Mouse (Mus musculus) kidney, embryonic 14.5 days (tissue): ENCODE data around the gene Spaar. TPM values are rescaled to one million over a fixed set of nuclear protein-coding genes. Genes with fewer than 3 reads are reported as not detected.

Experiments
- ATAC-seq: fragments of 200-750 bp; cut with Nextera tagmentation; 2 replicates; pipeline ENCODE4 v1.8.0; 2017; ENCODE audit warnings: moderate number of reproducible peaks, mild to moderate bottlenecking, moderate TSS enrichment, moderate library complexity; ENCODE audit not compliant: low FRiP score, low TSS enrichment
- H3K27ac ChIP-seq: fragments of 300-500 bp; sonication (generic); 2 replicates; pipeline ENCODE4 v1.5.1; 2014; ENCODE audit warnings: low read depth, mild to moderate bottlenecking, low read length, moderate library complexity, mixed read lengths
- H3K27me3 ChIP-seq: fragments of 300-500 bp; sonication (generic); 2 replicates; pipeline ENCODE4 v1.6.1; 2014; ENCODE audit warnings: mild to moderate bottlenecking, low read length; ENCODE audit not compliant: control insufficient read depth, insufficient read depth
- H3K36me3 ChIP-seq: fragments of 300-500 bp; sonication (generic); 2 replicates; pipeline ENCODE4 v1.6.1; 2014; ENCODE audit warnings: low read length, mixed read lengths; ENCODE audit not compliant: control insufficient read depth, insufficient read depth
- H3K4me1 ChIP-seq: fragments of 300-500 bp; sonication (generic); 2 replicates; pipeline ENCODE4 v1.6.1; 2014; ENCODE audit warnings: low read length, mixed read lengths; ENCODE audit not compliant: control insufficient read depth, insufficient read depth
- H3K4me2 ChIP-seq: fragments of 300-500 bp; sonication (generic); replicated peaks from 2 replicates; pipeline ENCODE4 v1.6.1; 2014; ENCODE audit warnings: low read depth, mild to moderate bottlenecking, low read length
- H3K4me3 ChIP-seq: fragments of 300-500 bp; sonication (generic); 2 replicates; pipeline ENCODE4 v1.5.1; 2014; ENCODE audit warnings: mild to moderate bottlenecking, low read length
- H3K9ac ChIP-seq: fragments of 300-500 bp; sonication (generic); 2 replicates; pipeline ENCODE4 v1.6.1; 2014; ENCODE audit warnings: low read depth, mild to moderate bottlenecking, low read length, moderate library complexity
- H3K9me3 ChIP-seq: fragments of 300-500 bp; sonication (generic); 2 replicates; pipeline ENCODE4 v1.6.1; 2016; ENCODE audit warnings: low read length; ENCODE audit not compliant: control insufficient read depth
- WGBS: fragments of 180-500 bp; shearing (Covaris S2); extraction: QIAGEN DNeasy Blood & Tissue Kit; methylation state at CpG from one replicate; pipeline ENCODE4 v1.1.7; 2014; 5-methylcytosine and 5-hydroxymethylcytosine counted together
- polyA plus RNA-seq: library from polyadenylated mRNA; unstranded; fragments of >200 nt; fragmentation: Nextera tagmentation; extraction: Ambion mirVana; gene quantifications from 2 replicates; pipeline ENCODE4 v1.2.1, GENCODE M21; 2014

Spaar gene
- polyA plus RNA-seq, 1 experiment from 2014 or later = 0.14 TPM

DNA sequence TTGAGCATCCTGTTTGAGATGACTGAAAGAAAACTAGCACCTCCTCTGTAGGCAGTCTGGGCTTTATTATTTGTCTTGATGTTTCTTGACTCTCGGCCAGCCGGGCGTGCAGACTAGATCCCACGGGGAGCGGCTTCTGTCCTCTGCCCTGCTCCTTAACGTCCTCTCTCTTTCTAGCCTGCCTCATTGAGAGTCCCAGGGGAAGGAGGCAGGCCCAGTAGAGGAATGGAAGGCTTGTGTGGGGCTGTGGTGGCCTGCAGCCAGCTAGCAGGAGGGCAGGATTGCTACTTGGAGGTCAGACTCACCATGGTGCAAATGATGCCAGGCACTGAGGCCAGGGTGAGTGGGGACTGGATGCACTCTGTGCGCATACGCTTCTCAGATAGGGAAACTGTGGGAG is 26.0 kb upstream of the Spaar start:
- Histone ChIP-seq H3K27me3 (no peaks in the 10 kb centered on the region), H3K27ac (no peak overlapping the region), H3K36me3 (no peaks in the 10 kb centered on the region), H3K4me3 (no peak overlapping the region), H3K4me2 (no peak overlapping the region), H3K9me3 (no peaks in the 10 kb centered on the region), H3K9ac (no peak overlapping the region), H3K4me1 (no peaks in the 10 kb centered on the region)
- WGBS = 53% methylated on average over 8 of the region's 8 CpGs
- no peak for ATAC-seq

DNA sequence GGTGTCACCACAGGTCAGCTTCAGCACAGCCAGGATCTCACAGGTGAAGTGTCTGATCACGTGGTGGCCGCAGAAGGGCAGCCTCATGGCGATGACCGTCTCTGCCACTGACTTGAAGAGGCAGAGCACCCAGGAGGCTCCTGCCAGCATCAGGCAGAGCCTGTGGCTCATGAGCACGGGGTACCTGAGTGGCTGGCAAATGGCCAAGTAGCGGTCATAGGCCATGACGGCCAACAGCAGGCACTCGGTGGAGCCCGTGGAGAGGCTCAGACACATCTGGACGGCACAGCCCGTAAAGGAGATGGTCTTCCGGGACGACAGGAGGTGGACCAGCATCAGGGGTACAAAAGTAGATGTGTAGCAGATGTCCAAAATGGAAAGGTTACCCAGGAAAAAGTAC is 23.8 kb upstream of the Spaar start:
- Histone ChIP-seq H3K36me3 (no peaks in the 10 kb centered on the region), H3K4me1 (no peaks in the 10 kb centered on the region), H3K27me3 (no peaks in the 10 kb centered on the region), H3K9me3 (no peaks in the 10 kb centered on the region), H3K4me2 (no peak overlapping the region), H3K9ac (no peak overlapping the region), H3K27ac (no peak overlapping the region), H3K4me3 (no peak overlapping the region)
- WGBS = 72% methylated on average over 13 of the region's 13 CpGs
- no peak for ATAC-seq

DNA sequence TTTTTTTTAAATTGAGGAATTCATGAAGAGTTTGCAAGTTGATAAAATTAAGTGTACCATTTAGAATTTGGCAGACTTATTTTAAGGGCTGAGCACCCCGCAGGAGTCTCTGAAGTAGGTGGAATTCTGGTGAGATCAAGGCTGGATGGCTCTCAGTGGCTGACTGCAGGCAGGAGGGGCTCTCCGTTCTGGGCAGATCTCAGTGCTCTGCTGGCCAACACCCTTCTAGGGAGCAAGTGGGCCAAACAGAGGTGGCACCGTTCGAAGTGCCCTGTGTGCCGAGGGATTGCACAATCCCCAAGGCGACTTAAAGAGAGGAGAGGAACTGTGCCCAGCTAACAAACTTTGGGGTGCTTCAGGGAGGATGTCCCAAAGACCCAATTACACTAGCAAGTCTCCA is 20.0 kb upstream of the Spaar start, which contains the start of gene Olfr71:
TSS of gene Olfr71 (minus strand) at position 387 of the 400 bp plus-strand sequence.
- no peak for ATAC-seq
- Histone ChIP-seq H3K27ac (no peak within 1 kb of the TSS), H3K36me3 (no peaks in the 10 kb centered on the region), H3K9me3 (no peaks in the 10 kb centered on the region), H3K9ac (no peak within 1 kb of the TSS), H3K4me2 (no peak within 1 kb of the TSS), H3K27me3 (no peaks in the 10 kb centered on the region), H3K4me3 (no peak within 1 kb of the TSS), H3K4me1 (no peaks in the 10 kb centered on the region)
- 68% methylated on average over 6 of the region's 6 CpGs for WGBS

DNA sequence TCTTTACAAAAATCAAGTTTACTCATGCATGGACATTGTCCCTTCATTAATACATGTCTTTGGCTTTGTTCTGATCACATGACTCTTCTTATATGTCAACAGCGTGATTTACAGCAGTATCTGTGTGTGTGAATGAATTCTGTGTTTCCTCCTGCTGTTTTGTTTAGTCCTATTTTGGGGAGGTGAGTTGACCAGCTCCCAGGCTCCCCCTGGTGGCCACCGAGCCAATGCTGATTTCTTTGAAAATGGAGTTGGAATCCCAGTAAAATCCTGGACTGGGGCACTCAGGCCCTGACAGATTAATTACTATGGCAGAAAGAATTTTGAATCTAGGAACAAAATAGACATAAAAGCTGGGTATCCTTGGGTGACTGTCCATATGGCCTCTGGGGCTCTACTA is 18.0 kb upstream of the Spaar start:
- 0% methylated on average over 2 of the region's 2 CpGs for WGBS

DNA sequence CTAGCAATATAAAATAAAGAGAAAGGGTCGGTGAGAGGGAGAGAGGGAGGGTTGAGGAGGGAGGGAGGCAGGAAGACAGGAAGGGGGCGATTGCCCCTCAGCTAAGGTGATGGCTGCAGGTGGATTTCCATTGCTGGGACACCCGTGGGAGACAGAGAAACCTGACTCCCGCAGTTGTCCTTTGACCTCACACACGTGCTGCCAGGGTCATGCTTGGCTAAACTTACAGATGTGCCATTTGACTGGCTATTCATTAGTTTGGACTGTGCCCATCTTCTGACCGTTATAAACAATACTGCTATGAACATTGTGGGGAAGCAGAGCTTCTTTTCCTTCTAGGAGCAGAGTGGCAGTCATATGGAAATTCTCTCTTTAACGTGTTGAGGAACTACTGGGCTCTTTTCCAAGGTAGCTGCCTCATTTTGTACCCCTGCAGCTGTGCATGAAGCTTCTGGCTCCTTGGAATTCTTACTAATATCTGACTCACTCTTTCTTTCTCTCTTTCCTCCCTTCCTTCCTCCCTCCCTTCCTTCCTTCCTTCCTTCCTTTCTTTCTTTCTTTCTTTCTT is 16.1 kb upstream of the Spaar start:
- WGBS = 14% methylated on average over 7 of the region's 7 CpGs
- ATAC-seq = 0 out of 2 replicates have a peak, but pooled peaks have one; percentile 24

More for the DNA sequence above, 18.0 kb upstream of the Spaar start:
- H3K4me2 ChIP-seq = no peak overlapping the region
- no peak overlapping the region for H3K4me3 ChIP-seq
- H3K27me3 ChIP-seq = no peaks in the 10 kb centered on the region
- no peaks in the 10 kb centered on the region for H3K36me3 ChIP-seq
- no peak overlapping the region for H3K9ac ChIP-seq
- no peaks in the 10 kb centered on the region for H3K9me3 ChIP-seq
- no peak overlapping the region for H3K27ac ChIP-seq
- no peaks in the 10 kb centered on the region for H3K4me1 ChIP-seq
- 0 out of 2 replicates have a peak, but pooled peaks have one; percentile 33 for ATAC-seq

DNA sequence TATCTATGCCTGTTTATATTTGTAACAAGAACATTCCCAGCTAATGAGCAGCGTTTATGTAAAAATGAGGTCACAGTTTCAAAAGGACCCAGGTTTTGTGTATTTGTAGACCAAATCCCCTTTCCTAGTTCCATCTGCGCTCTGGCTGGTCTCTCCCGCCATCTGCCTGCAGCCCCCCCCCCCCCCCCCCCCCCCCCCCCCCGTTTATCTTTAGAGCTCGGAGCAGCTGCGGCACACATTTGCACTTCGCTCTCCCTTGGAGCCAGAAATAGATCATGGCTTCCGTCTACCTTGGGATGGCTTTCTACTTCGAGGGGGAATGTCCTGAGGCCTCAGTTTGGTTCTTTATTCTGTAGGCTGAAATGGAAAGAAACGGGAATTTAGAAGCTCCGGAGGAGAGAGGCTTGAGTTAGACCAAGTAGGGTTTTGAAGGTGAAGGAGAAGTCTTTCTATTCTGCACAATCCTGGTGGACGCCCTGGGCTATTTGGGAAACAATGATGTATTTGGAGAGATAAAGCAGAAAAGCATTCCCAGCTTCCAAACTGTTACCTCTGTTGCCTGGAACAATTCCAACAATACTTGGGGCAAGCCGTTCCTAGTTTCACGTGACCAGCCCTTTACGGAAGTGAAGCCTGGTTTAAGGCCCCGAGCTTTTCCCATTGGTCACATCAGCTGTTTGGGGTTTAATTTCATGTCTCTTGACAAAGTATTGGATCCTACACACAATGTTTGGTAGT is 9.2 kb upstream of the Spaar start:
- no peaks in the 10 kb centered on the region for H3K4me1 ChIP-seq
- no peak overlapping the region for H3K4me3 ChIP-seq
- ATAC-seq = no peak
- 76% methylated on average over 13 of the region's 16 CpGs for WGBS
- no peaks in the 10 kb centered on the region for H3K27me3 ChIP-seq
- no peak overlapping the region for H3K9ac ChIP-seq
- H3K27ac ChIP-seq = no peak overlapping the region
- no peaks in the 10 kb centered on the region for H3K36me3 ChIP-seq
- no peaks in the 10 kb centered on the region for H3K9me3 ChIP-seq
- no peak overlapping the region for H3K4me2 ChIP-seq

More for the DNA sequence above, 16.1 kb upstream of the Spaar start:
- Histone ChIP-seq H3K9me3 (no peaks in the 10 kb centered on the region), H3K27ac (no peak overlapping the region), H3K9ac (no peak overlapping the region), H3K4me1 (no peaks in the 10 kb centered on the region), H3K36me3 (no peaks in the 10 kb centered on the region), H3K27me3 (no peaks in the 10 kb centered on the region), H3K4me3 (no peak overlapping the region), H3K4me2 (no peak overlapping the region)

DNA sequence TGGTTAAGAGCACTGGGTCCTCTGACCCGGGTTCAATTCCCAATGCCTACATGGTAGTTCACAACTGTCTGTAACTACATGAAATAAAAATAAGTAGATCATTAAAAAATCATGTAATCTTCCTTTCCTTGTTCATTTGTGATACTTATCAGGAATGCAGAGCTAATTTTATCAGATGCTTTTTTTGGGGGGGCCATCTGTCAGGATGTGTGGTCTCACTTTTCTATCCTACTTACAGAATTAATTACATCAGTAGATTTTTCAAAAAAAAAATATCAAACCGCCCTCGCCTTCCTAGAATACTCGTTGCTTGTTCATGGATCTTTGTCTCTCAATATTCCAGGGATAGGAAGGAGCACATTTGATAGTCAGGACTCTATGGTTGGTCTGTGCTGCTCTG is 7.6 kb upstream of the Spaar start:
- no peaks in the 10 kb centered on the region for H3K27me3 ChIP-seq
- no peaks in the 10 kb centered on the region for H3K36me3 ChIP-seq
- H3K9me3 ChIP-seq = no peaks in the 10 kb centered on the region
- ATAC-seq = no peak
- peaks cover 5% of the 10 kb centered on the region; the same call in 1 of the 2 replicates for H3K4me1 ChIP-seq
- no peak overlapping the region for H3K9ac ChIP-seq
- no peak overlapping the region for H3K27ac ChIP-seq
- H3K4me2 ChIP-seq = no peak overlapping the region
- H3K4me3 ChIP-seq = no peak overlapping the region
- 91% methylated on average over 4 of the region's 4 CpGs for WGBS

DNA sequence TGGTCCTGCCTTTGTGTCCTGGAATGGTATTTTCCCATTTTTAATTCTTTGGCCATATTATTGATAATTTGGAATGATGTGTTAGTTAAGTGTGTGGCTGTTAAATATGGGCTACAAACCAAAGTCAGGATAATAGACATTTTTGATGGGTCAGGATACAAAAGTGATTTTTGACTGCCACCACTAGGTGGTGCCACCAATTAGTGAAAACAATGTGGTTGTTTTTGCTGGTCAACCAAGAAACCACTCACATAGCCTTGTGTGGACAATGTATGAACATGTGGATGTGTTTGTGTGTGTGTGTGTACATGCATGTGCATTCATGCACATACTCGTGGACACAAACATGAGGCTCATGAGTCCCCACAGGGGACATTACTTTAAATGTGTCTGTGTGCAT is 5.1 kb upstream of the Spaar start:
- H3K4me1 ChIP-seq = peaks cover 5% of the 10 kb centered on the region; the same call in 1 of the 2 replicates
- H3K9me3 ChIP-seq = no peaks in the 10 kb centered on the region
- H3K9ac ChIP-seq = no peak overlapping the region
- 39% methylated on average over 1 of the region's 1 CpGs for WGBS
- ATAC-seq = no peak
- H3K27me3 ChIP-seq = no peaks in the 10 kb centered on the region
- no peak overlapping the region for H3K4me2 ChIP-seq
- no peaks in the 10 kb centered on the region for H3K36me3 ChIP-seq
- no peak overlapping the region for H3K4me3 ChIP-seq
- H3K27ac ChIP-seq = no peak overlapping the region

DNA sequence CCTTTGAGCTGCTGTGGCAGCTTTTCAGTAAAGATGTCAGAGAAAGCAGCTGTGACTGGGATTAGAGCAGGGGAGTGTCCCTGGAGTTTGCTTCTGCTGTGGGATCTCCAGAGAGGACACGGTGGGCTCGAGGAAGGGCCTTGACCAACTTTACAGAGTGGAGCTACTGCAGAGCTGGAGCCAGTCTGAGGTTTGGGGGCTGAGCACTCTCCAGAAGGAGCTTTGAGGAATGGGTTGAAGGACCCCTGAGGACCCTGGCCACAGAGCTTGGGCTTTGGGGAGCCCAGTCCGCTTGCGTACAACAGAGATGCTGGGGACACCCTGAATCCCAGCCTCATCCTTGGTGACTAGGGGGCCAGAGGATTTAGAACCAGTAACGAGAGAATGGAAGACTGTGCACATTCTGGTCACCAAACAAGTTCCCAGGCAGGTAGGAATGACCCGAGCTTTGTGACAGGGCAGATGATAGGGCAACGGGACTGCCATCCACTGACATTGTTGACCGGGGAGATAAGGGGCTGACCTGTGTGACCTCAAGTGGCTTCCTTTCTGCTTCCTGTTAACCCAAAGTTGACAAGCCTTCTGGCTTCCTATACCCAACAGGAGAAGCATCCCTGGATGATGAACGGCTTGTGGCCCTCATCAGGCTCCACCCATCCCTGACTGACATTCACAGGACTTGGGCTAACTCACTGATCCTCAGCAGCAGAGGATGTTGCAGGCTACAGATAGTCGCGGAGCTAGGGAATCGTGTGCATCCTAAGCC is 3.4 kb upstream of the Spaar start:
- Histone ChIP-seq H3K4me3 (no peak overlapping the region), H3K4me2 (no peak overlapping the region), H3K27ac (no peak overlapping the region), H3K4me1 (peaks cover 11% of the 10 kb centered on the region; the same call in 1 of the 2 replicates), H3K9ac (no peak overlapping the region), H3K36me3 (no peaks in the 10 kb centered on the region), H3K9me3 (no peaks in the 10 kb centered on the region), H3K27me3 (no peaks in the 10 kb centered on the region)
- WGBS = 68% methylated on average over 12 of the region's 12 CpGs
- no peak for ATAC-seq
